Mouse (Mus musculus): Measurements from ENCODE around the gene Intu. TPM values are rescaled to one million over a fixed set of nuclear protein-coding genes. Genes with fewer than 3 reads are reported as not detected.
A peak's percentile ranks its signal among the peaks of the same experiment; 100 is the strongest.

Intu gene
- polyA plus RNA-seq, 1 experiment from 2014 or later, result 9.1 TPM

DNA sequence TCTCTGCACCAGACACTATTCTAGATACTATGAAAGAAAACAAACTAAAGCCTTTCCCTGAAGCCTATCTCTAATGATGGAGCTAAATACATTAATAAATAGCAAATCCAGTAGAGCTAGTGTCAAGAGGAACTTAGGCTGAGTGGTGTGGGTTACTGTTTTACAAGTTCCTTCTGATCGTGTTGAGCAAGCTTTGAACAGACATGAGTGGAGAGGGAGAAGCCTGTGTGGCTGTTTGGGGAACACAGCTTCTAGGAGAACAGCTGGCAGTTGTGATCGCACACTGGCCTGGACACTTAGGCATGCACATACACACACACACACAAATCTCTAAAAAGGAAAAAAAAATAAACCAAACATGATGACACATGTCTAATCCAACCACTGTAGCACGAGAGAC is 167.7 kb downstream of the Intu start:
- Histone ChIP-seq H3K4me2 (replicated peaks; ENCODE audit: low read depth, low read length) (no peak overlapping the region), H3K9me3 (ENCODE audit: control insufficient read depth, low read length) (no peaks in the 10 kb centered on the region), H3K9ac (ENCODE audit: low read depth, low read length) (no peak overlapping the region), H3K36me3 (ENCODE audit: control insufficient read depth, insufficient read depth, low read length) (no peaks in the 10 kb centered on the region), H3K27me3 (ENCODE audit: control insufficient read depth, insufficient read depth, low read length) (no peaks in the 10 kb centered on the region), H3K27ac (ENCODE audit: low read depth, low read length) (no peak overlapping the region), H3K4me3 (ENCODE audit: low read depth, low read length) (no peak overlapping the region), H3K4me1 (replicated peaks; ENCODE audit: control insufficient read depth, insufficient read depth, low read length) (no peaks in the 10 kb centered on the region)
- DNase-seq (ENCODE audit: low spot score), result no peak
- no peak for ATAC-seq (ENCODE audit: low FRiP score)
- 86% methylated on average over 3 of the region's 3 CpGs for WGBS

DNA sequence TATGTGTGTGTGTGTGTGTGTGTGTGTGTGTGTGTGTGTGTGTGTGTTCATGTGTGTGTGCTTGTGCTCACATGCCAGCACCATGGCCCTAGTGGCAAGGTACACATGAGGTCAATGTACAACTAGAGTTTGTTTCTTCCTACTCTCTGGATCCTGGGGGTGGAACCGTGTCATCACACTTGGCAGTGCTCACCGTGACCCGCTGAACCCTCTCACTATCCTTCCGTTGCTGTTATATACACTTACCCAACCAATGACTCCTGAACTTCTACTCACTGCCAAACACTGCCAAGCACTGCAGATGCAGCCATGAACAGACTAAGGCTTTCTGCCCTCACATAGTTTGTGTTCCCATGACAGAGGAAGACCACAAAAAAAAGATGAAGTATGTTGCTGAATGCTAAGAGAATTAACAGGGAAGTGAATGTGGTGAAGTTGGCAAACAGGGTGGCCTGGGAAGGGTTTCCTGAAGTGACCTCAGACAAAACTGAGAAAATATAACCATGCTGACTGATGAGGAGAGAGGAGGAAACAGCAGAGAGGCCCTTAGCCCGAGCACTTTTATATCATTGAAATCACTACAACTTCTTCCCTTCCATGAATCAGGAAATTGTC is 173.8 kb downstream of the Intu start:
- WGBS, result 84% methylated on average over 5 of the region's 5 CpGs
- H3K27me3 ChIP-seq (ENCODE audit: control insufficient read depth, insufficient read depth, low read length), result no peaks in the 10 kb centered on the region
- H3K9ac ChIP-seq (ENCODE audit: low read depth, low read length), result no peak overlapping the region
- no peaks in the 10 kb centered on the region for H3K9me3 ChIP-seq (ENCODE audit: control insufficient read depth, low read length)
- no peak overlapping the region for H3K27ac ChIP-seq (ENCODE audit: low read depth, low read length)
- no peaks in the 10 kb centered on the region for H3K36me3 ChIP-seq (ENCODE audit: control insufficient read depth, insufficient read depth, low read length)
- no peak for ATAC-seq (ENCODE audit: low FRiP score)
- DNase-seq (ENCODE audit: low spot score), result no peak
- H3K4me3 ChIP-seq (ENCODE audit: low read depth, low read length), result no peak overlapping the region
- H3K4me2 ChIP-seq (replicated peaks; ENCODE audit: low read depth, low read length), result no peak overlapping the region
- H3K4me1 ChIP-seq (replicated peaks; ENCODE audit: control insufficient read depth, insufficient read depth, low read length), result no peaks in the 10 kb centered on the region

DNA sequence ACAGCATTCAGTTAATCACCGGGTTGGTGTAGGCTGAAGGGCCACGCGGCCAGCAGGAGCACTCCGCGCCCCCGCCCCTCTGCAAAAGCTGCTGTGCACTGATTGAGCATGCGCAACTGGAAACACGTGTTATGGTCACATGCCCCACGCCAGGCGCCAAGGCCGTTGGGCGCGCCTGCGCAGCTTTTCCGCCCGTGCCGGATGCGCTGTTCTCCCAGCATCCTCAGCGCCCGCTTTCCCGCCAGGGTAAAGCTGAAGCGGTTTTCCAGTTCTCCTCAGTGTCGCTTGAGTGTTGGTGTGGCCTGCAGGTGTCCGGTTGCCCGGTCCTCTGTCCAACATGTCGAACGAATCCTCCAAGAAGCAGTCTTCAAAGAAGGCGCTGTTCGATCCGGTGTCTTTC is 177.6 kb downstream of the Intu start, which contains the start of gene Slc25a31:
TSS of gene Slc25a31 (plus strand) at position 201 of the 400 bp plus-strand sequence.
- Histone ChIP-seq H3K36me3 (ENCODE audit: control insufficient read depth, insufficient read depth, low read length) (no peaks in the 10 kb centered on the region), H3K4me2 (replicated peaks; ENCODE audit: low read depth, low read length) (no peak within 1 kb of the TSS), H3K4me1 (replicated peaks; ENCODE audit: control insufficient read depth, insufficient read depth, low read length) (no peaks in the 10 kb centered on the region), H3K9ac (ENCODE audit: low read depth, low read length) (no peak within 1 kb of the TSS), H3K27ac (ENCODE audit: low read depth, low read length) (no peak within 1 kb of the TSS), H3K4me3 (ENCODE audit: low read depth, low read length) (no peak within 1 kb of the TSS), H3K9me3 (ENCODE audit: control insufficient read depth, low read length) (no peaks in the 10 kb centered on the region), H3K27me3 (ENCODE audit: control insufficient read depth, insufficient read depth, low read length) (no peaks in the 10 kb centered on the region)
- WGBS, result 91% methylated on average over 30 of the region's 30 CpGs
- DNase-seq (ENCODE audit: low spot score) (no peak), ATAC-seq (ENCODE audit: low FRiP score) (no peak)

DNA sequence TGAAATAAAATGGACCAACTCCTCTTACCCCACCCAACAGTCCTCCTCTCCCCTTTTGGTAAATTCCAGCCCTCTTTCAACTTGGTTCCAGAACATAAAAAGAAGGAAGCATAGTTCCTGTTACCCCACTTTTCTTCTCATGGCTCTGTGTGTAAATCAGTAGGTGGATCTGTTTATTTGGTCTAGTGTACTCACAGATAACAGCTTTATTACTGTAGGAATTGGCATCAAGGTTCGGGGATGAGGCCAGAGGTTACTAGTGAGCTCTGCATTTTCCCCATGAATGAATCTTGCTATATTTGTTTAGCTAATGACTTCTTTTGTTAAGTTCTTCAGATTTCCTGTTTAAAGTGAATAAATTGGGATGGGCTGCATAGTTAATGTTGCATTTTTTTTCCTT is 185.0 kb downstream of the Intu start:
- Histone ChIP-seq H3K9ac (ENCODE audit: low read depth, low read length) (no peak overlapping the region), H3K9me3 (ENCODE audit: control insufficient read depth, low read length) (no peaks in the 10 kb centered on the region), H3K27me3 (ENCODE audit: control insufficient read depth, insufficient read depth, low read length) (no peaks in the 10 kb centered on the region), H3K4me1 (replicated peaks; ENCODE audit: control insufficient read depth, insufficient read depth, low read length) (no peaks in the 10 kb centered on the region), H3K36me3 (ENCODE audit: control insufficient read depth, insufficient read depth, low read length) (no peaks in the 10 kb centered on the region), H3K4me3 (ENCODE audit: low read depth, low read length) (no peak overlapping the region), H3K4me2 (replicated peaks; ENCODE audit: low read depth, low read length) (no peak overlapping the region), H3K27ac (ENCODE audit: low read depth, low read length) (no peak overlapping the region)
- WGBS, result 63% methylated on average over 1 of the region's 1 CpGs
- DNase-seq (ENCODE audit: low spot score) (no peak), ATAC-seq (ENCODE audit: low FRiP score) (no peak)

DNA sequence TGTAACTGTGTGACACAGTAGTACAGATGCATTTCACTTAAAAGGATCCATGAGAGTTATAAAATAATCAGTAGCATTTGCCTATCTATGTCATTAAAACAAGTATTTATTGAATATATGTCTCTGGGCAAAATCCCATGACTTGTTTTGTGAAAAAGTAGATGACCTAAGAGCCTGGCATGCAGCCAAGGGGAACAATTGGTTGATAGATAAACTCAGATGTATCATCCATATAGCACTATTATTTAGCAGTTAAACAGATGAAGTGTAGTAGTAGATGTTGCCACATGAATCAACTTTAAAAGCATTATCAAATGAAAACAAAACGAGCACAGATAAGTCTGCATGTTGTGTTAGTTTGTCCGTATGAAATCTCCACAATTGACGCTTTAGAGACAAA is 187.9 kb downstream of the Intu start:
- Histone ChIP-seq H3K9me3 (ENCODE audit: control insufficient read depth, low read length) (no peaks in the 10 kb centered on the region), H3K27ac (ENCODE audit: low read depth, low read length) (no peak overlapping the region), H3K9ac (ENCODE audit: low read depth, low read length) (no peak overlapping the region), H3K4me3 (ENCODE audit: low read depth, low read length) (no peak overlapping the region), H3K36me3 (ENCODE audit: control insufficient read depth, insufficient read depth, low read length) (no peaks in the 10 kb centered on the region), H3K27me3 (ENCODE audit: control insufficient read depth, insufficient read depth, low read length) (no peaks in the 10 kb centered on the region), H3K4me1 (replicated peaks; ENCODE audit: control insufficient read depth, insufficient read depth, low read length) (no peaks in the 10 kb centered on the region), H3K4me2 (replicated peaks; ENCODE audit: low read depth, low read length) (no peak overlapping the region)
- DNase-seq (ENCODE audit: low spot score), result no peak
- WGBS, result 85% methylated on average over 3 of the region's 3 CpGs
- ATAC-seq (ENCODE audit: low FRiP score), result no peak

DNA sequence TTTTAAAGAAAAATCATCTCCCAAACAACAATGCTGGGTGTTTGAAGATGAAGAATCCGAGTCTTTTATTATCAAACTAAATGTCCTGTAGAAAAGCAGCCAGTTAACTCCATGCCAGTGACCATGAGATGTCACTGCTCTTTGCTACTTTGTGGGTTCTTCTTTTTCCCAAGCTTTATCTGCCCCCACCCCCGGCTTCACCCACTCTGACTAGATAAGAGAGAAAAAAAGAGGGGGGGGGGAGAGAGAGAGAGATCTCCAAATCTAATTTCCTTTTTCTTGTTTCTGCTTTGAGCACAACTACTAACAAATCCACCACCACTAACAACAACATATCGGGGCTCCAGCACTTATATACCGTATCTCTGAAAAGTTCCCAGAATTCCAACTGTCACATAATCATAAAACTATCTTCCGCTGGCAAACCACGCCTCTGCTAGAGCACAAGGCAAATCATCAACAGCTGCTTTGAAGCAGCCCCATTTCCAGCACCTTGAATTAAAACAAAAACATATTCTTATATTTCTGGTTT is 207.4 kb downstream of the Intu start:
- Histone ChIP-seq H3K27me3 (ENCODE audit: control insufficient read depth, insufficient read depth, low read length) (no peaks in the 10 kb centered on the region), H3K9ac (ENCODE audit: low read depth, low read length) (no peak overlapping the region), H3K4me1 (replicated peaks; ENCODE audit: control insufficient read depth, insufficient read depth, low read length) (no peaks in the 10 kb centered on the region), H3K36me3 (ENCODE audit: control insufficient read depth, insufficient read depth, low read length) (no peaks in the 10 kb centered on the region), H3K4me3 (ENCODE audit: low read depth, low read length) (no peak overlapping the region), H3K4me2 (replicated peaks; ENCODE audit: low read depth, low read length) (no peak overlapping the region), H3K27ac (ENCODE audit: low read depth, low read length) (no peak overlapping the region), H3K9me3 (ENCODE audit: control insufficient read depth, low read length) (no peaks in the 10 kb centered on the region)
- no peak for ATAC-seq (ENCODE audit: low FRiP score)
- 90% methylated on average over 6 of the region's 6 CpGs for WGBS
- DNase-seq (ENCODE audit: low spot score), result no peak

DNA sequence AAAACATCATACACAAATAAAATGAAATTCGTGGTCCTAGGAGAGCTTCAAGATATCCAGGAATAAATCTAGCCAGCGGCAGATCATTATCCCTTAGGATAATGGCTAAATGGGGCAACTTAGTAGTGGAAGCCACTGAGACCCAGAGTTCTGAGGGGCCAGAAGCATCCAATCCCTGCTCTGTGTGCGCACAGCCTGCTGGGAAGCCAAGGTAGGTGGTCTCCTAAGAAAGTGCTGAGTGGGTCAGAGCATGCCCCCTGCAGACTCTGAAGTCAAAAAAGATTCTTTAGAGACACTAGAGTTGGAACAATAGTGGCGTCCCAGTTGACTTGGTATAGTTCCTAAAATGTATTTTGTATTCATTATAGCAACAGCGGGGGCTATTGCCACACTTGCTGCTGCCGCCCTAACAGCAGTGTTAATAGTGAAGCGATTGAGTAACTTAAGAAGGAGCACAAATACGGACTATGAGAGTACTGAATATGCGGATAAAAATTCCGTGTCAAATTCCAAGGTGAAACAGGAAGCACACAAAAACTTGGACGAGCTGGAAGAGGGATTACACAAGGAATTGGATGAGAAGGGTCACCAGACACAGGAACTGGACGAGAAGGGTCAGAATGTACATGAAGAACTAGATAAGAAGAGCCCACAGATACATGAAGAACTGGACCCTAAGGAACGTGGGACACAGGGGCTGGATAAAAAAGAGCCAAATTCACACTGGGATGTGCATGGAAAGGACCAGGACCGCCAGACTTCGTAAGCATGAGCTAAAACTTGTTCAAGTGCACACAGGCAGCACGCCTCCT is 213.1 kb downstream of the Intu start, which contains the start of gene Hspa4l:
TSS of gene Hspa4l (plus strand) at position 472 of the 812 bp plus-strand sequence.
- Histone ChIP-seq H3K36me3 (ENCODE audit: control insufficient read depth, insufficient read depth, low read length) (no peaks in the 10 kb centered on the region), H3K9me3 (ENCODE audit: control insufficient read depth, low read length) (no peaks in the 10 kb centered on the region), H3K27me3 (ENCODE audit: control insufficient read depth, insufficient read depth, low read length) (no peaks in the 10 kb centered on the region), H3K4me1 (replicated peaks; ENCODE audit: control insufficient read depth, insufficient read depth, low read length) (no peaks in the 10 kb centered on the region; the same call in 1 of the 2 replicates), H3K4me3 (ENCODE audit: low read depth, low read length) (peak within 1 kb of the TSS; percentile 85), H3K4me2 (replicated peaks; ENCODE audit: low read depth, low read length) (peak within 1 kb of the TSS; percentile 85), H3K9ac (ENCODE audit: low read depth, low read length) (peak within 1 kb of the TSS; percentile 88), H3K27ac (ENCODE audit: low read depth, low read length) (peak within 1 kb of the TSS; percentile 92)
- DNase-seq (ENCODE audit: low spot score) (peak; percentile 21), ATAC-seq (ENCODE audit: low FRiP score) (no peak)
- 19% methylated on average over 16 of the region's 16 CpGs for WGBS

DNA sequence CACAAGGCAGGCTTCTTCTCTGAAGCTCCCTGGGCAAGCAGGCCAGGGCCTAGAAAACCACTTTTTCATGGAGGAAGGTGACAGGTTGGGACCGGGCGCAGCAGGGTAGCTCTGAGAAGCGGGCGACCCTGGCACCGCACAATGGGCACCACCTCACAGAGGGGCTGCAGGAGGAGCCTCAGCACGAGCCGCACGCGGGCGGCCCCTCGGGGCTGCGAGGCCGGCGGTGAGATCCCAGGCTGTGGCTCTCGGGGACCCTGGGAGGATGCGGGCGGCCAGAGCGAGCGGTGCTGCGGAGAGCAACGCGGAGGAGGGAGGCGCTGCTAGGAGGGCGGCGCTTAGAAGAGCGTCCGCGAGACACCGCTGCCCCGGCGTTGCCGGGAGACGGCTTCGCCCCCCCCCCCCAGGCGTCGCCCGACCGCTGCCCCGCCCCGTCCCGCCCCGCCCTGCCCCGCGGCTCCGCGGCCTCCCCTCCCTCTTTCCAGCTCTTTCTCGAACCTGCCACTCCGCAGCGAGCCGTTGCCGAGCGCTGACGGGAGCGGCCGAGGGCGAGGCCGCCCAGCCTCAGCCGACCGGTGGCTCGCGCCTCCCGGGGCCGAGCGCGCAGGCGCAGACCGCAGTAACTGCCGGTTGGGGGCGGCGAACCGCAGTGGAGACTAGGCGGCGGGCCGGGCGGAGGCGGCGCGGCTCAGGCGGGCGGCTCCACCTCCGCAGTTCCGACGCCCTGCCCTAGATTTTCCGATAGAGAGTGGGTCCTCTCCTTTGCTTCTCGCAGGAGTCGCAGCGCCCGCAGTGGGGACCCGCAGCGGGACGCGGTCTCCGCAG is 214.0 kb downstream of the Intu start:
- under 1% methylated on average over 49 of the region's 93 CpGs for WGBS
- H3K27ac ChIP-seq (ENCODE audit: low read depth, low read length), result peak overlapping the region; percentile 92
- H3K9me3 ChIP-seq (ENCODE audit: control insufficient read depth, low read length), result no peaks in the 10 kb centered on the region
- H3K36me3 ChIP-seq (ENCODE audit: control insufficient read depth, insufficient read depth, low read length), result no peaks in the 10 kb centered on the region
- no peaks in the 10 kb centered on the region for H3K27me3 ChIP-seq (ENCODE audit: control insufficient read depth, insufficient read depth, low read length)
- H3K9ac ChIP-seq (ENCODE audit: low read depth, low read length), result peak overlapping the region; percentile 88
- peak overlapping the region; percentile 85 for H3K4me2 ChIP-seq (replicated peaks; ENCODE audit: low read depth, low read length)
- ATAC-seq (ENCODE audit: low FRiP score) (peak; percentile 96), DNase-seq (ENCODE audit: low spot score) (peak; percentile 95)
- peak overlapping the region; percentile 85 for H3K4me3 ChIP-seq (ENCODE audit: low read depth, low read length)
- H3K4me1 ChIP-seq (replicated peaks; ENCODE audit: control insufficient read depth, insufficient read depth, low read length), result no peaks in the 10 kb centered on the region; the same call in 1 of the 2 replicates

Data from hindbrain, embryonic 11.5 days (tissue).